Mouse (Mus musculus): ENCODE measurements around the gene Klf2.

- TF ChIP-seq CTCF (IDR thresholded peaks at IDR 0.05; ENCODE audit: low read depth, low read length): no peak
- no peak for TF ChIP-seq GATA2 (IDR thresholded peaks at IDR 0.05; ENCODE audit: borderline replicate concordance, low read depth, low read length)
Measured at GRCm38 (mm10) chr8:72273807-72274206, 45.0 kb upstream of the Klf2 start.

Data from G1E (cell line).